Mouse (Mus musculus): ENCODE data around the gene Mri1.

Mri1 gene

DNA sequence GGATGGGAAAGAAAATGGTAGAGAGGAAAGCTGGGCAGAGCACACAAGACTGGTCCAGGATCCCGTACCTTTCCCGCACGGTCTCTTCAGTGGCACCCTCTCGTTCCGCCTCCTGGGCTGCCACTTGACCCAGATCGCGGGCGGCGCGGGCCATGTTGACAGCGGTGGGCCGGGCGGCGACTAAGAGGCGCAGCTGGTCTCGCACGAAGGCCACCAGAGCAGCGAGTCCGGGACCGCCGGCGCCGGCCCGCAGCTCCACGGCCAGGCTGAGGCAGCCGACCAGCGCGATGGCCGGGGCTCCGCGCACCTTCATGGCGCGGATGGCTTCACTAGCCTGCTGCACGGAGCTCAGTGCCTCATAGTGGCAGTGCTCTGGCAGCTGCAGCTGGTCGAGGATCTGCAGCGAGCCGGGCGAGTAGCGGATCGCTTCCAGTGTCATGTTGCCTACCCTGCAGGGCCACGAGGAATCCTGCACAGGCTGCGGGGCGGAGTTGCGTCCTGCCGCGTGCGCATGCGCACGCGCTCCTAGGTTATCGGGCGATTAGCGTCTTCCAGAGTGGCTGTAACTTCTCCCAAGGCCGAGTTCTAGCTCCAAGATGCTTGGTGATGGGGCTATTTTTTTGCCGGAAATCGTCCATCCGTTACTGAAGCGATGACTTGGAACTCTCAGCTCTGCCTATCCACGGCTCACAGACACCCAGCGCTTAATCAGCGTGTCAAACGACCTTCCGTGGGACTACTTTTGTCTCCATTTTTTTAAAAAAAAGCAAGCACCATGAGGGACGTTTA lies at the start of gene Mri1:
Gene Mri1 (minus strand): TSS at position 505 of the 789 bp plus-strand sequence.
- peak; percentile 83 for DNase-seq

DNA sequence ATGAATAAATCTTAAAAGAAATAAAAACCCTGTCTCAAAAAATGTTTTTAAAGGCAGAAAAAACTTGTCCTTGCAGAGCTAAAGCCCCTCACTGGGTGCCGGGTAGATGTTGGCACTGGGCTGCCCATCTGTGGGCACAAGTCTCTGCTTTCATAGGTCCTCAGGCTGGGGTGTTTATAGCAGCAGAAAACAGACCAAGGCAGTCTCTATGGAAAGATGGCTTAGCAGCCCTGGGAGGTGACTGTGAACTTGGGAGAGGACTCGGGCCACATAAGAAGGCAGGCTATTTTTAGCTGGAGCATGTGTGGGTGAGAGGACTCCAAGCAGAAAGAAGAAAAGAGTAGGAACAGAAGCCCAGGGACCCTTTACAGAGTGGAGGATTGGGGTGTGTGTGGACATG lies 46.8 kb upstream of the Mri1 start:
- no peak for DNase-seq

DNA sequence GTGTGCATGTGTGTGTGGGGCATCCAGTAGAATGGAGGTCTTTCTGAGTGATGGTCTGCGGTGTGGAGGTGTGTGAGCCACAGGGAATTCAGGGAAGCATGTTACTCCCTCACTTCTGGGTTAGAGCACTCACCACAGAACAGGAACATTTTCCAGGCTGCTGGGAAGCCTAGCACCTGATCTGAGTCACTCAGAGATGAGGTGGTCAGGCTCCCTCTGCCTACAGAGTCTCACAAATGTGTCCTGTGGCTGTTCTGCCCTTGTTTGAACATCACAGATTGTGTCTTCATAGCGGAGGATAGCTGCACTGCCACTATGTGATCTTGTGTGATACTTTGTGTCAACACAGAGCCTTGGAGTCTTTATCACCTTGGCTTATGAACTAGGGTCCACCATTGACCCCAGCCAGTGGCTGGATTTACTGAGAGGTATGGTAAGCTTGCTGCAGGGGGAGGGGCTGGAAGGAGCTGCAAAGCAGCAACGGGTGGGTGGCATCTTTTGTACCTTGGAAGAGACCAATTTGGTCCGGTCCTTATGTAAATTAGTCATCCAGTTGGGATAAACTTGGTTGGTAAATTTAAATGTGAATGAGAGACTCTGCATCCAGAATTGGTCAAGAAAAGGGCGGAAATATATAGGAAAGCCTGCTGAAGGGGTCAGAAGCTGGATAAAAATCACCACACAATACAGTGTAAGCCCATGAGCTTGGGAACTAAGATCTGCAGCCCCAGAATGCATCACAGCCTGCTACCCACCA lies 40.1 kb upstream of the Mri1 start:
- no peak for DNase-seq

GRCm38 (mm10) chr8:84291688-84292087 lies 34.6 kb upstream of the Mri1 start:
- DNase-seq: peak; percentile 82

- DNase-seq: no peak
These were observed 34.0 kb upstream of the Mri1 start for GRCm38 (mm10) chr8:84291086-84291485.

DNA sequence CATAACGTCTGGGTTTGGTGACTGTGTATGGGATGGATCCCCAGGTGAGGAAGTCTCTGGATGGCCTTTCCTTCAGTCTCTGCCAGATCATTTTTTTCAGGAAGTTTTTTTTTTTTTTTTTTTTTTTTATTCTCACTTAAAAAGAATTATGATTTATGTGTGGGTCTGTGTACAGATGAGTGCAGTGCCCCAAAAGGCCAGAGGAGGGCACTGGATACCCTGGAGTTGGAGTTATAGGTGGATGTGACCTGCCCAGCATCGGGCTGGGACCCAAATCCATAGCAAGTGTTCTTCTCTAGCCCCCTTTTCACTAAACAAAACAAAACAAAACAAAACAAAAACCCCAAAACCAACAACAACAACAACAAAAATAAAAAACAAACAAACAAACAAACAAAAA lies 31.8 kb upstream of the Mri1 start:
- DNase-seq: peak; percentile 58

- peak; percentile 73 for DNase-seq
These were observed 28.5 kb upstream of the Mri1 start for GRCm38 (mm10) chr8:84285665-84286064.

GRCm38 (mm10) chr8:84284608-84285063 lies 27.5 kb upstream of the Mri1 start:
- no peak for DNase-seq

- DNase-seq: no peak
These were observed 23.7 kb upstream of the Mri1 start for GRCm38 (mm10) chr8:84280777-84281176.

DNA sequence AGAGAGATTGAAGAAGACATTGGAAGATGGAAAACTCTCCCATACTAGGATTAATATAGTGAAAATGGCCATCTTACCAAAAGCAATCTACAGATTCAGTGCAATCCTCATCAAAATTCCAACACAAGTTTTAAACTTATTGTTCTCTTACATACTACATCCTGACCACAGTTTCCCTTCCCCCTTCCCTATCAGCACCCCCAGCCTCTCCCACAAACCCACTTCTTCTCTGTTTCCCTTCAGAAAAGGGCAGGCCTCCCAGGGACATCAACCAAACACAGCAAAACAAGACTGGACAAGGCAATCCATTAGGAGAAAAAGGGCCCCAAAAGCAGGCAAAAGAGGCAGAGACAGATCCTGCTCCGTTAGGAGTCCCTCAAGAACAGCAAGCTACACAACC lies 19.3 kb upstream of the Mri1 start:
- no peak for DNase-seq

DNA sequence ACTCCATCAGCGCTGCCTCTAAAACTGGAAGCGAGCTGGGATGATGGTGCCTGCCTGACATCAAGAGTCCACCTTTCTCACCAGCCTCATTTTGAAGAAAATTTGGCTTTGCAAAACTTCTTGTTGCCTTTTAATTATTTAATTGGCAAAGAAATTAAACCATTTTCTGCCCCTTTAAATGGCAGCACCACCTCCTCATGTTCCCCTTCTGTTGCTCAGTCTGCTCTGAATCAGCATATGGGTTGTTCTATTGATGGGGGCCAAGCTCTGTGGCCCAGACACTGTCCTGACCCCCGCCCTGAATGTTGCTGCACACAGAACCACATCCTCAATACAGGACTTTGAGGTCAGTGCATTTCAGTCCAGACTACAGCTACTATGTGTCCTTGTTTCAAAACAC lies 16.8 kb upstream of the Mri1 start:
- no peak for DNase-seq

GRCm38 (mm10) chr8:84272302-84272701 lies 15.2 kb upstream of the Mri1 start:
- no peak for DNase-seq

GRCm38 (mm10) chr8:84269950-84270773 lies 13.0 kb upstream of the Mri1 start, which contains the start of gene Ccdc130:
TSS of gene Ccdc130 (minus strand) at chr8:84270380.
- peak; percentile 100 for DNase-seq

- no peak for DNase-seq
These were observed 4.0 kb upstream of the Mri1 start for GRCm38 (mm10) chr8:84261098-84261497.

GRCm38 (mm10) chr8:84256458-84256821 lies 686 bp downstream of the Mri1 start:
- no peak for DNase-seq

GRCm38 (mm10) chr8:84255858-84256257 lies 1.3 kb downstream of the Mri1 start:
- DNase-seq: no peak

DNA sequence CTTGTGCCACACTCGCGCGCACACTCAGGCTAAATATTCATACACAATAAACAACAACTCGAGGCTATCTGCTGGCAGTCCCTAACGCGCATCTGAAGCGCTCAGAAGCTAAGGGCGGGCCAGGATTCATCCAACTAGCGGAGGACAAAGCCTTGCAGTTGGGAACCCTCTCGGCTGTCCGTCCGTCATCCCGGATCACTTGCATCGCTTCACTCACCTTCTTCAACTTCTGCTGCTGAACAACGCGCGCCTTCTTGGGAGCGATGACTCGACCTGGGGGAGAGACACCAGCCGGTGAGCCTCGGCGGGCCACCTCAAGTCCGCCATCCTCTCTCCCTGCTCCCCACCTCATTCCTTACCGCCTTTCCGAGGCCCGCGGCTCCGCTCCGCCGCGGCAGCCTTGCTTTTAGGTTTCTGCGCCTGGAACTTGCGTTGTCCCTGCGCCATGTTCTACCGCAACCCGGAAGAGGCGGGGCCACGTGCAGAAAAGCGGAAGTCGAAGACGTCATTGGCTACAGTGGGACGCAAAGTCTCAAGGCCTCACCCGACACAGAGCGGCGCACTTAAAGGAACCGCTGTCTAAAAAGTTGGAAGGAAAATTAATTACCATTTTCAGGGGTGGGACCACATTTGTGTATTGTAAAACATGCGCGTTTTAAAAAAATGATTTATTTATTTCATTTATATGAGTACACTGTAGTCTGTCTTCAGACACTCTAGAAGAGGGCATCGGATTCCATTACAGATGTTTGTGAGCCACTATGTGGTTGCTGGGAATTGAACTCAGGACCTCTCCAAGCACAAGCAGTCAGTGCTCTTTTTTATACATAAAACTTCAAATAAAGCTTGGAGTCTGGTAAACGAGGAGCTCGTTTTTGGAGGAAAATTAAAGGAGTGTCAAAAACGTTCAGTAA lies 7.6 kb downstream of the Mri1 start, which contains the start of gene D8Ertd738e:
Gene D8Ertd738e (minus strand): TSS at position 463 of the 914 bp plus-strand sequence.
- peak; percentile 90 for DNase-seq

DNA sequence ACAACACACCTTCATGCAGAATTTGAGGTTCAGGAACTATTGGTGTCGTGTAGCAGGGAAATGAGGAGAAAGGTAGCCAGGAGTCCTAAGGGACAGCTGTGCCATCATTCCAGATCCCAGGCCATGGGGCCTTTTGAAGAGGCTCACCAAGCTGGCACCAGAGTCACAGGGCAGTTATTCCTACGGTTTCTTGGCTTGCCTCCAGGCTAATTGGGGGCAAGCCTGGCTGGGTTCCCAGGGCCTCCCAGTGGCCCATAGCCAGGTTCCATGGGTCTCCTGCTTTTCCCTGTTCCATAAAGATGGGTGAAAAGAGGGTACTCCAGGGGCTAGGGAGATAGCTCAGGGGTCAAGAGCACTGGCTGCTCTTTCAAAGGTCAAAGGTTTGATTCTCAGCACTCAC lies 15.3 kb downstream of the Mri1 start:
- DNase-seq: no peak

GRCm38 (mm10) chr8:84241167-84241566 lies 16.0 kb downstream of the Mri1 start:
- DNase-seq: no peak

DNA sequence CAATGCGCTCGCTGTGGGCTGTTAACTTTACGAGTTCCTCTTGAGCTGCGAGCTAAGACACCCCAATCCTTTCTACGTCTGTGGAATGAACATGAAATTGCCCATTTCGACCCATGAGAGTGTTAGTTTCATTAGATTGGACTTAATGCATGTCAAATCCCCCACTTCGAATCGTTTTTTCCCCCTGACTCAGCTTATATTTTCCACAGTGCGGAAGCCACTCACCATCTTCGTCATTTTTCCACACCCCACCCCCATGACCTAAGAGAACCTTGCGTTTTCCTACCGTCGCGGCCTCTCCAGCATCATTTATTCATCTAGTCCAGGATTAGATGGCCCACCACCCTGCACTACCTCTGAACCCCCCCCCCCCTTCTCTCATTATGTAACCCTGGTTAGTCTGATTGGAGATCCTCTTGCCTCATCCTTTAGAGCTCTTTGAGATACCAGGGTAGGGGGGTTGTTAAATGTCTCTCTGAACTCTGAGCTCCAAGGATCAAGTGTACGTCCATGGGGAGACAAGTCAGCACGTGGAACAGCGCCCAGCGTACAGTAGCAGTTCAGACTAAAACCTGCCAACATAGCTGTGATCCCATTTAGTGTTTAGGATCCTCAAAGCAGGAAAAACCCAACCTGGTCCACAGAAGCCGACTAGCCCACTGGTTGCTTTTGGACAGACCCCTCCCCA lies 19.4 kb downstream of the Mri1 start:
- DNase-seq: no peak

DNA sequence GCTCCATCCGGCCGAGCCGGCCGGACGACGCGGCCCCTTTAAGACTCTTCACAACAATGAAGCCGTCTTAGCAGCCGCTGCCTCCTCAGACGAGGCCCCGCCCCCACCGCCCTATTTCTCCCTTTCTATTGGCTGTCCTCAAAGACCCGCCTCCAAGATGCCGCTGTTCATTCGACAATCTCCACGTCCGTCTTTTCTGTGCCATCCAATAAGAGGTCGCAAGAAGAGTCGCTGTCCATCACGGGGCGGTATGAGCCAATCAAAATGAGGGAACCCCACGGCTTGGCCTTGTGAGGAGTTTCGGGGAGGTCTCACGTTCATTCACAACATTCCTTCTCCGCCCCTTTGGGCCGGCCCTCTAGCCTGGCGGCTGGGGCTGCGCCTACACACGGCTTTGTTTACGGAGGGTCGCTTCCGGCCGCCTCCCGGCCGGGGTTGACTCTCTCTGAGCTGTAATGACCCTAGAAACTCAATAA lies 20.1 kb downstream of the Mri1 start, which contains the start of gene Zswim4:
Gene Zswim4 (minus strand): TSS at position 58 of the 476 bp plus-strand sequence.
- peak; percentile 95 for DNase-seq
